Mouse (Mus musculus): ENCODE results near the gene Cisd1. TPM values are rescaled to one million over a fixed set of nuclear protein-coding genes. Genes with fewer than 3 reads are reported as not detected.

The Cisd1 gene
- total RNA-seq, 1 experiment from 2014 or later = 26.3 TPM

- no peak for ATAC-seq (replicated peaks; ENCODE audit: low read depth, poor library complexity, severe bottlenecking)
Measured at GRCm38 (mm10) chr10:71329295-71329694, 15.5 kb downstream of the Cisd1 start.

- ATAC-seq (replicated peaks; ENCODE audit: low read depth, poor library complexity, severe bottlenecking) = no peak
Measured at GRCm38 (mm10) chr10:71328870-71329269, 15.9 kb downstream of the Cisd1 start.

GRCm38 (mm10) chr10:71328382-71328781, 16.4 kb downstream of the Cisd1 start:
- no peak for ATAC-seq (replicated peaks; ENCODE audit: low read depth, poor library complexity, severe bottlenecking)

- no peak for ATAC-seq (replicated peaks; ENCODE audit: low read depth, poor library complexity, severe bottlenecking)
Measured at GRCm38 (mm10) chr10:71327386-71327785, 17.4 kb downstream of the Cisd1 start.

GRCm38 (mm10) chr10:71326789-71327188, 18.0 kb downstream of the Cisd1 start:
- peak; percentile 97 for ATAC-seq (replicated peaks; ENCODE audit: low read depth, poor library complexity, severe bottlenecking)

GRCm38 (mm10) chr10:71326123-71326522, 18.6 kb downstream of the Cisd1 start:
- no peak for ATAC-seq (replicated peaks; ENCODE audit: low read depth, poor library complexity, severe bottlenecking)

- no peak for ATAC-seq (replicated peaks; ENCODE audit: low read depth, poor library complexity, severe bottlenecking)
Measured at GRCm38 (mm10) chr10:71323669-71324068, 21.1 kb downstream of the Cisd1 start.

- ATAC-seq (replicated peaks; ENCODE audit: low read depth, poor library complexity, severe bottlenecking) = no peak
Measured at GRCm38 (mm10) chr10:71316497-71316896, 28.3 kb downstream of the Cisd1 start.

GRCm38 (mm10) chr10:71316056-71316455, 28.7 kb downstream of the Cisd1 start:
- ATAC-seq (replicated peaks; ENCODE audit: low read depth, poor library complexity, severe bottlenecking) = no peak

GRCm38 (mm10) chr10:71314596-71314995, 30.2 kb downstream of the Cisd1 start:
- no peak for ATAC-seq (replicated peaks; ENCODE audit: low read depth, poor library complexity, severe bottlenecking)

- ATAC-seq (replicated peaks; ENCODE audit: low read depth, poor library complexity, severe bottlenecking) = no peak
Measured at GRCm38 (mm10) chr10:71310288-71310687, 34.5 kb downstream of the Cisd1 start.

GRCm38 (mm10) chr10:71308199-71308598, 36.6 kb downstream of the Cisd1 start:
- no peak for ATAC-seq (replicated peaks; ENCODE audit: low read depth, poor library complexity, severe bottlenecking)

- ATAC-seq (replicated peaks; ENCODE audit: low read depth, poor library complexity, severe bottlenecking) = peak; percentile 43
Measured at GRCm38 (mm10) chr10:71306759-71307158, 38.0 kb downstream of the Cisd1 start.

- ATAC-seq (replicated peaks; ENCODE audit: low read depth, poor library complexity, severe bottlenecking) = peak; percentile 88
Measured at GRCm38 (mm10) chr10:71306190-71306589, 38.6 kb downstream of the Cisd1 start.

- ATAC-seq (replicated peaks; ENCODE audit: low read depth, poor library complexity, severe bottlenecking) = peak; percentile 35
Measured at GRCm38 (mm10) chr10:71302490-71302889, 42.3 kb downstream of the Cisd1 start.

GRCm38 (mm10) chr10:71300161-71300560, 44.6 kb downstream of the Cisd1 start:
- 0 out of 2 replicates have a peak, but pooled peaks have one; percentile 32 for ATAC-seq (replicated peaks; ENCODE audit: low read depth, poor library complexity, severe bottlenecking)

- peak; percentile 30; the same call in 1 of the 2 replicates for ATAC-seq (replicated peaks; ENCODE audit: low read depth, poor library complexity, severe bottlenecking)
Measured at GRCm38 (mm10) chr10:71293245-71293644, 51.5 kb downstream of the Cisd1 start.

- peak; percentile 70 for ATAC-seq (replicated peaks; ENCODE audit: low read depth, poor library complexity, severe bottlenecking)
Measured at GRCm38 (mm10) chr10:71292254-71292653, 52.5 kb downstream of the Cisd1 start.

- peak; percentile 26; the same call in 1 of the 2 replicates for ATAC-seq (replicated peaks; ENCODE audit: low read depth, poor library complexity, severe bottlenecking)
Measured at GRCm38 (mm10) chr10:71291801-71292200, 53.0 kb downstream of the Cisd1 start.

GRCm38 (mm10) chr10:71291179-71291661, 53.5 kb downstream of the Cisd1 start:
- ATAC-seq (replicated peaks; ENCODE audit: low read depth, poor library complexity, severe bottlenecking) = peak; percentile 80

- peak; percentile 90 for ATAC-seq (replicated peaks; ENCODE audit: low read depth, poor library complexity, severe bottlenecking)
Measured at GRCm38 (mm10) chr10:71285126-71285580, 59.6 kb downstream of the Cisd1 start, which contains the start of gene Ube2d1. Ube2d1 (minus strand) TSS chr10:71285262.

GRCm38 (mm10) chr10:71284511-71285125, 60.1 kb downstream of the Cisd1 start:
- ATAC-seq (replicated peaks; ENCODE audit: low read depth, poor library complexity, severe bottlenecking) = peak; percentile 40
